Mouse (Mus musculus) layer of hippocampus, adult 6 months (tissue): ENCODE results near the gene Olfr571. TPM values are rescaled to one million over a fixed set of nuclear protein-coding genes. Genes with fewer than 3 reads are reported as not detected.

Experiments used
- long read RNA-seq, 2 experiments: library from polyadenylated mRNA; unstranded; transcript quantifications; one replicate each; pipeline ENCODE4 v2.0.0; 2019 to 2020
- polyA plus RNA-seq: library from polyadenylated mRNA; unstranded; fragments of <200 nt; fragmentation: Nextera tagmentation; gene quantifications from 2 replicates; pipeline ENCODE4 v1.2.3, GENCODE M21; 2021

Olfr571 gene
- not detected in 2 replicates for polyA plus RNA-seq
- long read RNA-seq, experiment 1: 0 reads
- long read RNA-seq, experiment 2: 0 reads

GRCm38 (mm10) chr7:102917032-102917875 is at the start of gene Olfr571:
Gene Olfr571 (minus strand): TSS chr7:102917536.

GRCm38 (mm10) chr7:102962360-102962759 is 45.0 kb upstream of the Olfr571 start, which contains the start of gene Olfr576:
Gene Olfr576 (plus strand): TSS chr7:102962660.

GRCm38 (mm10) chr7:102958593-102958992 is 41.3 kb upstream of the Olfr571 start, which contains the start of gene Olfr575:
Gene Olfr575 (minus strand): TSS chr7:102958775.

GRCm38 (mm10) chr7:102948167-102948566 is 30.8 kb upstream of the Olfr571 start, which contains the start of gene Olfr574:
Gene Olfr574 (plus strand): TSS chr7:102948467.

GRCm38 (mm10) chr7:102942475-102942874 is 25.1 kb upstream of the Olfr571 start, which contains the start of gene Olfr573-ps1:
Gene Olfr573-ps1 (minus strand): TSS chr7:102942575.

GRCm38 (mm10) chr7:102924109-102924508 is 6.8 kb upstream of the Olfr571 start, which contains the start of gene Olfr572:
Gene Olfr572 (plus strand): TSS chr7:102924409.

GRCm38 (mm10) chr7:102890782-102891181 is 26.6 kb downstream of the Olfr571 start, which contains the start of gene Olfr569:
Gene Olfr569 (minus strand): TSS chr7:102890882.

GRCm38 (mm10) chr7:102876822-102877221 is 40.5 kb downstream of the Olfr571 start, which contains the start of gene Olfr568:
Gene Olfr568 (plus strand): TSS chr7:102877122.

GRCm38 (mm10) chr7:102858665-102859064 is 58.7 kb downstream of the Olfr571 start, which contains the start of gene Olfr566:
Gene Olfr566 (minus strand): TSS chr7:102858765.

Other genes with a start within 250 kb of the Olfr571 start
- 2.1 and 2.6 TPM in 2 replicates for gene Trim68, start 230.2 kb downstream of the Olfr571 start, polyA plus RNA-seq
- not detected in 2 replicates for gene Olfr557, start 221.6 kb downstream of the Olfr571 start, polyA plus RNA-seq
- gene Olfr558, start 215.3 kb downstream of the Olfr571 start, polyA plus RNA-seq: 0.10 and 0.13 TPM in 2 replicates
- not detected in 2 replicates for gene Olfr33, start 198.5 kb downstream of the Olfr571 start, polyA plus RNA-seq
- gene Olfr559, start 190.0 kb downstream of the Olfr571 start, polyA plus RNA-seq: not detected in 2 replicates
- gene Olfr560, start 158.2 kb downstream of the Olfr571 start, polyA plus RNA-seq: not detected in 2 replicates
- not detected in 2 replicates for gene Olfr78, start 158.1 kb downstream of the Olfr571 start, polyA plus RNA-seq
- gene Olfr561, start 146.3 kb downstream of the Olfr571 start, polyA plus RNA-seq: not detected in 2 replicates
- not detected in 2 replicates for gene Olfr564, start 114.1 kb downstream of the Olfr571 start, polyA plus RNA-seq
- not detected in 2 replicates for gene Olfr566, start 58.8 kb downstream of the Olfr571 start, polyA plus RNA-seq
- gene Olfr568, start 40.4 kb downstream of the Olfr571 start, polyA plus RNA-seq: not detected in 2 replicates
- gene Olfr569, start 26.7 kb downstream of the Olfr571 start, polyA plus RNA-seq: not detected in 2 replicates
- gene Olfr570, start 23.0 kb downstream of the Olfr571 start, polyA plus RNA-seq: 0.23 TPM in 1 of 2 replicates, not detected in the other
- gene Olfr572, start 6.9 kb upstream of the Olfr571 start, polyA plus RNA-seq: not detected in 2 replicates
- not detected in 2 replicates for gene Olfr573-ps1, start 25.0 kb upstream of the Olfr571 start, polyA plus RNA-seq
- gene Olfr574, start 30.9 kb upstream of the Olfr571 start, polyA plus RNA-seq: not detected in 2 replicates
- gene Olfr575, start 41.2 kb upstream of the Olfr571 start, polyA plus RNA-seq: not detected in 2 replicates
- not detected in 2 replicates for gene Olfr576, start 45.1 kb upstream of the Olfr571 start, polyA plus RNA-seq
- not detected in 2 replicates for gene Olfr577, start 58.4 kb upstream of the Olfr571 start, polyA plus RNA-seq
- gene Olfr578, start 71.8 kb upstream of the Olfr571 start, polyA plus RNA-seq: not detected in 2 replicates
- not detected in 2 replicates for gene Olfr582, start 120.5 kb upstream of the Olfr571 start, polyA plus RNA-seq
- gene Olfr583, start 133.8 kb upstream of the Olfr571 start, polyA plus RNA-seq: not detected in 2 replicates
- not detected in 2 replicates for gene Olfr584, start 164.3 kb upstream of the Olfr571 start, polyA plus RNA-seq
- not detected in 2 replicates for gene Olfr585, start 180.2 kb upstream of the Olfr571 start, polyA plus RNA-seq
- not detected in 2 replicates for gene Olfr586, start 208.1 kb upstream of the Olfr571 start, polyA plus RNA-seq
- not detected in 2 replicates for gene Olfr588-ps1, start 223.3 kb upstream of the Olfr571 start, polyA plus RNA-seq
- gene Olfr589, start 238.8 kb upstream of the Olfr571 start, polyA plus RNA-seq: not detected in 2 replicates